Mouse (Mus musculus): ENCODE results near the gene Rasa3. TPM values are rescaled to one million over a fixed set of nuclear protein-coding genes. Genes with fewer than 3 reads are reported as not detected.
A peak's percentile ranks its signal among the peaks of the same experiment; 100 is the strongest.

Rasa3 gene
- polyA plus RNA-seq, 1 experiment, result 67.0 TPM

- H3ac ChIP-seq (ENCODE audit: control insufficient read depth, insufficient read length, low read depth), result no peak overlapping the region
- no peaks in the 10 kb centered on the region for H3K79me2 ChIP-seq (ENCODE audit: control insufficient read depth, insufficient read depth)
- H3K4me3 ChIP-seq (ENCODE audit: insufficient read depth, poor library complexity, severe bottlenecking), result no peak overlapping the region
- H3K79me3 ChIP-seq (ENCODE audit: low read depth), result no peaks in the 10 kb centered on the region
- TF ChIP-seq CTCF (IDR thresholded peaks at IDR 0.05; ENCODE audit: control insufficient read depth, insufficient read depth, insufficient read length) (peak; percentile 52), FOSL1 (IDR thresholded peaks at IDR 0.05; ENCODE audit: insufficient read depth, low read length, poor library complexity, severe bottlenecking) (no peak)
- no peaks in the 10 kb centered on the region for H3K27me3 ChIP-seq (ENCODE audit: control insufficient read depth, insufficient read depth, insufficient read length)
- H3K36me3 ChIP-seq (ENCODE audit: control insufficient read depth, insufficient read depth), result no peaks in the 10 kb centered on the region
Observed at GRCm38 (mm10) chr8:13548235-13548634, 129.2 kb downstream of the Rasa3 start.

GRCm38 (mm10) chr8:13546421-13546820, 131.0 kb downstream of the Rasa3 start:
- H3K27me3 ChIP-seq (ENCODE audit: control insufficient read depth, insufficient read depth, insufficient read length), result no peaks in the 10 kb centered on the region
- no peaks in the 10 kb centered on the region for H3K79me3 ChIP-seq (ENCODE audit: low read depth)
- H3K4me3 ChIP-seq (ENCODE audit: insufficient read depth, poor library complexity, severe bottlenecking), result no peak overlapping the region
- TF ChIP-seq MAX (IDR thresholded peaks at IDR 0.05) (no peak), FOSL1 (IDR thresholded peaks at IDR 0.05; ENCODE audit: insufficient read depth, low read length, poor library complexity, severe bottlenecking) (no peak), USF1 (IDR thresholded peaks at IDR 0.05; ENCODE audit: low read depth) (no peak), CTCF (IDR thresholded peaks at IDR 0.05; ENCODE audit: control insufficient read depth, insufficient read depth, insufficient read length) (no peak)
- H3K36me3 ChIP-seq (ENCODE audit: control insufficient read depth, insufficient read depth), result no peaks in the 10 kb centered on the region
- H3ac ChIP-seq (ENCODE audit: control insufficient read depth, insufficient read length, low read depth), result no peak overlapping the region
- no peaks in the 10 kb centered on the region for H3K79me2 ChIP-seq (ENCODE audit: control insufficient read depth, insufficient read depth)

GRCm38 (mm10) chr8:13541526-13541925, 135.9 kb downstream of the Rasa3 start:
- Histone ChIP-seq H3K79me3 (ENCODE audit: low read depth) (no peaks in the 10 kb centered on the region), H3K79me2 (ENCODE audit: control insufficient read depth, insufficient read depth) (no peaks in the 10 kb centered on the region), H3K27me3 (ENCODE audit: control insufficient read depth, insufficient read depth, insufficient read length) (no peaks in the 10 kb centered on the region), H3K36me3 (ENCODE audit: control insufficient read depth, insufficient read depth) (no peaks in the 10 kb centered on the region), H3ac (ENCODE audit: control insufficient read depth, insufficient read length, low read depth) (no peak overlapping the region), H3K4me3 (ENCODE audit: insufficient read depth, poor library complexity, severe bottlenecking) (no peak overlapping the region)
- TF ChIP-seq CEBPB (IDR thresholded peaks at IDR 0.05; ENCODE audit: low read depth), result no peak
- no peak for TF ChIP-seq CTCF (IDR thresholded peaks at IDR 0.05; ENCODE audit: control insufficient read depth, insufficient read depth, insufficient read length)
- no peak for TF ChIP-seq MYOD1 (IDR thresholded peaks at IDR 0.05; ENCODE audit: control insufficient read depth, insufficient read length, low read depth)
- TF ChIP-seq USF1 (IDR thresholded peaks at IDR 0.05; ENCODE audit: low read depth), result no peak
- TF ChIP-seq MYOG (IDR thresholded peaks at IDR 0.05; ENCODE audit: control insufficient read depth, extremely low read depth, insufficient read length), result no peak
- no peak for TF ChIP-seq FOSL1 (IDR thresholded peaks at IDR 0.05; ENCODE audit: insufficient read depth, low read length, poor library complexity, severe bottlenecking)
- no peak for TF ChIP-seq MAX (IDR thresholded peaks at IDR 0.05)

GRCm38 (mm10) chr8:13540122-13540521, 137.3 kb downstream of the Rasa3 start:
- Histone ChIP-seq H3K79me3 (ENCODE audit: low read depth) (no peaks in the 10 kb centered on the region), H3K79me2 (ENCODE audit: control insufficient read depth, insufficient read depth) (no peaks in the 10 kb centered on the region), H3K36me3 (ENCODE audit: control insufficient read depth, insufficient read depth) (no peaks in the 10 kb centered on the region), H3K4me3 (ENCODE audit: insufficient read depth, poor library complexity, severe bottlenecking) (no peak overlapping the region), H3K27me3 (ENCODE audit: control insufficient read depth, insufficient read depth, insufficient read length) (no peaks in the 10 kb centered on the region), H3ac (ENCODE audit: control insufficient read depth, insufficient read length, low read depth) (no peak overlapping the region)
- TF ChIP-seq CTCF (IDR thresholded peaks at IDR 0.05; ENCODE audit: control insufficient read depth, insufficient read depth, insufficient read length) (no peak), USF1 (IDR thresholded peaks at IDR 0.05; ENCODE audit: low read depth) (no peak), MAX (IDR thresholded peaks at IDR 0.05) (no peak), FOSL1 (IDR thresholded peaks at IDR 0.05; ENCODE audit: insufficient read depth, low read length, poor library complexity, severe bottlenecking) (no peak), CEBPB (IDR thresholded peaks at IDR 0.05; ENCODE audit: low read depth) (no peak), MYOG (IDR thresholded peaks at IDR 0.05; ENCODE audit: control insufficient read depth, extremely low read depth, insufficient read length) (no peak), MYOD1 (IDR thresholded peaks at IDR 0.05; ENCODE audit: control insufficient read depth, insufficient read length, low read depth) (no peak)

- H3K79me3 ChIP-seq (ENCODE audit: low read depth), result no peaks in the 10 kb centered on the region
- TF ChIP-seq MAX (IDR thresholded peaks at IDR 0.05), result no peak
- no peak for TF ChIP-seq USF1 (IDR thresholded peaks at IDR 0.05; ENCODE audit: low read depth)
- no peak for TF ChIP-seq MYOG (IDR thresholded peaks at IDR 0.05; ENCODE audit: control insufficient read depth, extremely low read depth, insufficient read length)
- no peak for TF ChIP-seq FOSL1 (IDR thresholded peaks at IDR 0.05; ENCODE audit: insufficient read depth, low read length, poor library complexity, severe bottlenecking)
- TF ChIP-seq CEBPB (IDR thresholded peaks at IDR 0.05; ENCODE audit: low read depth), result no peak
- no peak for TF ChIP-seq CTCF (IDR thresholded peaks at IDR 0.05; ENCODE audit: control insufficient read depth, insufficient read depth, insufficient read length)
- TF ChIP-seq MYOD1 (IDR thresholded peaks at IDR 0.05; ENCODE audit: control insufficient read depth, insufficient read length, low read depth), result no peak
- H3K79me2 ChIP-seq (ENCODE audit: control insufficient read depth, insufficient read depth), result no peaks in the 10 kb centered on the region
- no peaks in the 10 kb centered on the region for H3K27me3 ChIP-seq (ENCODE audit: control insufficient read depth, insufficient read depth, insufficient read length)
- H3K4me3 ChIP-seq (ENCODE audit: insufficient read depth, poor library complexity, severe bottlenecking), result no peak overlapping the region
- H3ac ChIP-seq (ENCODE audit: control insufficient read depth, insufficient read length, low read depth), result no peak overlapping the region
- no peaks in the 10 kb centered on the region for H3K36me3 ChIP-seq (ENCODE audit: control insufficient read depth, insufficient read depth)
Observed at GRCm38 (mm10) chr8:13538821-13539220, 138.6 kb downstream of the Rasa3 start.

- TF ChIP-seq CEBPB (IDR thresholded peaks at IDR 0.05; ENCODE audit: low read depth), result no peak
- no peak for TF ChIP-seq MYOG (IDR thresholded peaks at IDR 0.05; ENCODE audit: control insufficient read depth, extremely low read depth, insufficient read length)
- TF ChIP-seq MAX (IDR thresholded peaks at IDR 0.05), result no peak
- no peak for TF ChIP-seq FOSL1 (IDR thresholded peaks at IDR 0.05; ENCODE audit: insufficient read depth, low read length, poor library complexity, severe bottlenecking)
- TF ChIP-seq CTCF (IDR thresholded peaks at IDR 0.05; ENCODE audit: control insufficient read depth, insufficient read depth, insufficient read length), result no peak
- TF ChIP-seq USF1 (IDR thresholded peaks at IDR 0.05; ENCODE audit: low read depth), result no peak
- TF ChIP-seq MYOD1 (IDR thresholded peaks at IDR 0.05; ENCODE audit: control insufficient read depth, insufficient read length, low read depth), result no peak
- no peaks in the 10 kb centered on the region for H3K36me3 ChIP-seq (ENCODE audit: control insufficient read depth, insufficient read depth)
- no peak overlapping the region for H3ac ChIP-seq (ENCODE audit: control insufficient read depth, insufficient read length, low read depth)
- H3K79me2 ChIP-seq (ENCODE audit: control insufficient read depth, insufficient read depth), result no peaks in the 10 kb centered on the region
- no peaks in the 10 kb centered on the region for H3K27me3 ChIP-seq (ENCODE audit: control insufficient read depth, insufficient read depth, insufficient read length)
- no peaks in the 10 kb centered on the region for H3K79me3 ChIP-seq (ENCODE audit: low read depth)
- no peak overlapping the region for H3K4me3 ChIP-seq (ENCODE audit: insufficient read depth, poor library complexity, severe bottlenecking)
Observed at GRCm38 (mm10) chr8:13537102-13537501, 140.3 kb downstream of the Rasa3 start.
